In the genomic region with DNA sequence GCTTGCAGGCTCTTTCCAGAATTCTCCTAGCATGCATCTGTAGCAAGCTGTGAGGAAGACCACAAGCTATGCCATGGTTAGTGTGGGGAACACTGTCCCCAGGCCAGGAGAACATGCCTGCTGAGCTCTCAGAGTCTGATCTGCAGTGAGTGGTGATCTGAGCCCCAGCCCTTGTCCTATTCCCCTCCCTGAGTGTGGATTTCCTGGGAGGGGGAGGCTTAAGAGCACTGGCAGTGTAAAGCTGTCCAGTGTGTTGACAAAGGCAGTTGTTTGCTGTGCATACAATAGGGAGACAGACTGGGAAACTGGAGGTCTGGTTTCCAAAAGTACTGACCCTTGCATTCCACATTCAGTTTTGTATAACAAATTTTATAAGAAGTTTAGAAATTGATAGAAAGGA, we compare ENCODE assay signal across 19 mouse cellular contexts. TPM values are rescaled to one million over a fixed set of nuclear protein-coding genes. Genes with fewer than 3 reads are reported as not detected.
"Had no signal": no experiment of that assay in that cellular context is flagged by ENCODE, and none has a peak within 500 bp of the region (broad histone marks: within the 10 kb centered on the region; RNA-seq: fewer than 3 reads in every experiment).

No protein-coding gene starts in this region.

RNA-seq across cellular contexts. Expression of a gene that starts 5.4 kb away (rescaled TPM):
- polyA plus RNA-seq: erythroblast, embryonic 14.5 days had no signal

RNA-seq across cellular contexts. Expression of a gene that starts 32.1 kb away (rescaled TPM):
- polyA plus RNA-seq: erythroblast, embryonic 14.5 days had no signal

RNA-seq across cellular contexts. Expression of a gene that starts 34.1 kb away (rescaled TPM):
- polyA plus RNA-seq: embryonic facial prominence, embryonic 10.5 days; embryonic facial prominence, embryonic 11.5 days; embryonic facial prominence, embryonic 12.5 days; embryonic facial prominence, embryonic 13.5 days; embryonic facial prominence, embryonic 14.5 days; embryonic facial prominence, embryonic 15.5 days; erythroblast, embryonic 14.5 days; forebrain, embryonic 11.5 days; forebrain, embryonic 12.5 days; forebrain, embryonic 13.5 days; forebrain, embryonic 14.5 days; forebrain, embryonic 15.5 days; forebrain, embryonic 16.5 days; forebrain, postnatal 0 days; frontal cortex, adult 2 months; gonadal fat pad, adult 2 months had no signal

RNA-seq across cellular contexts. Expression of a gene that starts 41.7 kb away (rescaled TPM):
- polyA plus RNA-seq: cerebellum, adult 2 months; embryonic facial prominence, embryonic 10.5 days; embryonic facial prominence, embryonic 11.5 days; embryonic facial prominence, embryonic 12.5 days; embryonic facial prominence, embryonic 13.5 days; embryonic facial prominence, embryonic 14.5 days; embryonic facial prominence, embryonic 15.5 days; erythroblast, embryonic 14.5 days; forebrain, embryonic 10.5 days; forebrain, embryonic 11.5 days; forebrain, embryonic 12.5 days; forebrain, embryonic 13.5 days; forebrain, embryonic 14.5 days; forebrain, embryonic 15.5 days; forebrain, embryonic 16.5 days; frontal cortex, adult 2 months; gonadal fat pad, adult 2 months had no signal

RNA-seq across cellular contexts. Expression of a gene that starts 43.8 kb away (rescaled TPM):
- polyA plus RNA-seq: cerebellum, adult 2 months; cortical plate, adult 2 months; embryonic facial prominence, embryonic 10.5 days; embryonic facial prominence, embryonic 11.5 days; embryonic facial prominence, embryonic 12.5 days; embryonic facial prominence, embryonic 13.5 days; embryonic facial prominence, embryonic 14.5 days; embryonic facial prominence, embryonic 15.5 days; erythroblast, embryonic 14.5 days; forebrain, embryonic 10.5 days; forebrain, embryonic 11.5 days; forebrain, embryonic 12.5 days; forebrain, embryonic 13.5 days; forebrain, embryonic 14.5 days; forebrain, embryonic 15.5 days; forebrain, embryonic 16.5 days; forebrain, postnatal 0 days; frontal cortex, adult 2 months; gonadal fat pad, adult 2 months had no signal
